Mouse (Mus musculus) kidney, adult 2 months (tissue): ENCODE measurements at regions not wholly inside any gene's neighbourhood (a gene's known extent, or its start where the extent isn't known, plus 50 kb on each side); places are given as distances from the start of the nearest gene placed in this dataset.

Experiments used
- CTCF ChIP-seq: fragments of 200-500 bp; conservative IDR thresholded peaks from 2 replicates; pipeline ENCODE4 v1.5.1; 2011; ENCODE audit warnings: low read depth, mild to moderate bottlenecking, control low read depth, low read length, moderate library complexity, mixed read lengths; ENCODE audit not compliant: insufficient read depth, insufficient read length
- POLR2A ChIP-seq: fragments of 200-500 bp; IDR thresholded peaks from one replicate; pipeline ENCODE4 v1.6.1; 2011; ENCODE audit warnings: low read depth, low read length, control low read depth

- no peak for TF ChIP-seq POLR2A
- no peak for TF ChIP-seq CTCF
Measured at GRCm38 (mm10) chr16:70900085-70900484, 586.3 kb downstream of the Gbe1 start.
